Mouse (Mus musculus) midbrain, postnatal 0 days (tissue): ENCODE measurements at regions not wholly inside any gene's neighbourhood (a gene's known extent, or its start where the extent isn't known, plus 50 kb on each side); places are given as distances from the start of the nearest gene placed in this dataset. TPM values are rescaled to one million over a fixed set of nuclear protein-coding genes. Genes with fewer than 3 reads are reported as not detected.

ENCODE experiments used
- ATAC-seq: fragments of 200-750 bp; cut with Nextera tagmentation; 2 replicates; pipeline ENCODE4 v1.8.0; 2017; ENCODE audit warnings: moderate number of reproducible peaks, mild to moderate bottlenecking, moderate TSS enrichment, moderate library complexity; ENCODE audit not compliant: low FRiP score
- DNase-seq: peaks from one replicate; pipeline ENCODE4 v3.0.0-alpha.2; 2015; ENCODE audit warnings: low spot score
- H3K27ac ChIP-seq: fragments of 300-500 bp; sonication (generic); 2 replicates; pipeline ENCODE4 v1.5.1; 2014; ENCODE audit warnings: low read depth, mild to moderate bottlenecking, low read length, mixed read lengths
- H3K27me3 ChIP-seq: fragments of 300-500 bp; sonication (generic); 2 replicates; pipeline ENCODE4 v1.6.1; 2014; ENCODE audit warnings: low read length, control low read depth, mixed read lengths; ENCODE audit not compliant: insufficient read depth
- H3K36me3 ChIP-seq: fragments of 300-500 bp; sonication (generic); 2 replicates; pipeline ENCODE4 v1.6.1; 2014; ENCODE audit warnings: low read length, control low read depth, mixed read lengths; ENCODE audit not compliant: insufficient read depth
- H3K4me1 ChIP-seq: fragments of 300-500 bp; sonication (generic); 2 replicates; pipeline ENCODE4 v1.6.1; 2014; ENCODE audit warnings: mild to moderate bottlenecking, control low read depth, antibody characterized with exemption, low read length, mixed read lengths; ENCODE audit not compliant: insufficient read depth
- H3K4me2 ChIP-seq: fragments of 300-500 bp; sonication (generic); 2 replicates; pipeline ENCODE4 v1.6.1; 2014; ENCODE audit warnings: low read depth, mild to moderate bottlenecking, low read length, mixed read lengths; ENCODE audit not compliant: poor library complexity, severe bottlenecking
- H3K4me3 ChIP-seq: fragments of 300-500 bp; sonication (generic); 2 replicates; pipeline ENCODE4 v1.5.1; 2014; ENCODE audit warnings: low read depth, mild to moderate bottlenecking, low read length, moderate library complexity
- H3K9ac ChIP-seq: fragments of 300-500 bp; sonication (generic); replicated peaks from 2 replicates; pipeline ENCODE4 v1.6.1; 2014; ENCODE audit warnings: mild to moderate bottlenecking, low read length, moderate library complexity, mixed read lengths; ENCODE audit not compliant: poor library complexity, severe bottlenecking
- H3K9me3 ChIP-seq: fragments of 300-500 bp; sonication (generic); 2 replicates; pipeline ENCODE4 v1.6.1; 2016; ENCODE audit warnings: low read length, control low read depth
- CTCF ChIP-seq: IDR thresholded peaks from 2 replicates; pipeline ENCODE4 v1.5.1; 2016; ENCODE audit warnings: antibody characterized with exemption, mild to moderate bottlenecking
- WGBS: fragments of 180-500 bp; shearing (Covaris S2); extraction: QIAGEN DNeasy Blood & Tissue Kit; methylation state at CpG from one replicate; pipeline ENCODE4 v1.1.7; 2014; 5-methylcytosine and 5-hydroxymethylcytosine counted together
- microRNA-seq: library from miRNA; unstranded; fragments of <30 nt; microRNA quantifications from one replicate; pipeline ENCODE4, GENCODE M21; 2016; ENCODE audit warnings: borderline number of aligned reads

DNA sequence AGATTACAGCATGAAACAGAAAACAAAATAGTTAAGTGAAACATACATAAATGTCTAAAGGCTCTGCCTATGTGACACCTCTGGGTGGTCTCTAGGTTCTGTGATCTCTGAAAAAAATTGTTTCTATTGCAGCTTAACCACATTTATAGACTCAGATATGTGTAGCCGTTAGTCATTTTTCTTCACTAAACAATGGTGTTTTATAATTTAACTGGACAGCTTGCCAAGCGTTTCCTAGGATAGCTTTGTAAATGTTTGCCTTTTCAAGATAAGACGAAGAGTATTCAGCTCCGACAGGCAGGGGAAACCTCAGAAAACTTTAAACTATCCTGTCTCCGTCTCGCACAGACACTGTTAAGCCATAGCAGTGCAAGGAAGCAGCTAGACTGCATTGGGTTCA, 98.3 kb downstream of the Klhl6 start:
- WGBS: 58% methylated on average over 6 of the region's 6 CpGs
- Histone ChIP-seq H3K27me3 (no peaks in the 10 kb centered on the region), H3K9ac (no peak overlapping the region), H3K4me3 (no peak overlapping the region), H3K27ac (no peak overlapping the region), H3K4me1 (no peaks in the 10 kb centered on the region), H3K36me3 (no peaks in the 10 kb centered on the region), H3K4me2 (no peak overlapping the region), H3K9me3 (no peaks in the 10 kb centered on the region)
- DNase-seq (no peak), ATAC-seq (no peak)
- TF ChIP-seq CTCF: no peak

DNA sequence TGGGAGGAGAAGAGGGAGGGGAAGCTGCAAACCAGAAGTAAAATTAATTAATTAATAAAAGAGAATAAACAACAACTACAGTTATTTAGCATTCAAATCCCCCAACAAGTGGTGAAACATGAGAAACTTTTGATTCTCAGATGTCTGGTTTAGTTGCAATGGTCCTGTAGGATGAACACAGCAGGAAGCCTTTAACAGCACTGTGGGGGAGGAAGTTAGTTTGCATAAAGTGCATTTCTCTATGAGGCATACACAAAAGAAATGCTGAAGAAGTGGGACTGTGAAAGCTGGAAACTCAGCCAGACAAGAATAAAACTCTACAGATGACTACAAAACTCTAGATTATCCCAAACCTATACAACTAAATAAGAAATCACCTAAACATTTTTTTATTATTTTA, 96.2 kb downstream of the Klhl6 start:
- no peaks in the 10 kb centered on the region for H3K9me3 ChIP-seq
- no peak overlapping the region for H3K9ac ChIP-seq
- no peak overlapping the region for H3K27ac ChIP-seq
- H3K4me3 ChIP-seq: no peak overlapping the region
- ATAC-seq (no peak), DNase-seq (no peak)
- no peaks in the 10 kb centered on the region for H3K4me1 ChIP-seq
- no peak overlapping the region for H3K4me2 ChIP-seq
- TF ChIP-seq CTCF: no peak
- H3K36me3 ChIP-seq: no peaks in the 10 kb centered on the region
- no peaks in the 10 kb centered on the region for H3K27me3 ChIP-seq

DNA sequence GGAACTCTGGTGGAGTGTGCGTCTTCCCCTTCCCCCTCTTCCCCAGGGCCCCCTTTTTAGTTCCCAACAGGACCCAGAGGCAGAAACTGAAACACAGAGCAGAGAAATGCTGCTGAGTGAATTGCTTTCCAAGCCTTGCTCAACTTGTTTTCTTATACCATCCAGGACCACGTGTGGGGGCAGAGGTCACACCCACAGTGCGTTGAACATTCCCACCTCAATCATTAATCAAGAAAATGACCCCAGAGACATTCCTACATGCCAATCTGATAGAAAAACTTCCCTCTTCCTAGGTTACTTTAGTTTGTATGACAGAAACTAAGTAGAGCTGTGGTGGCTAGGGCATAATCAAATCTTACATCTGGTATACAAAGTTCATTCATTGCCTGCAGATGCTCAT, 93.3 kb downstream of the Klhl6 start:
- WGBS: 72% methylated on average over 3 of the region's 3 CpGs
- ATAC-seq (no peak), DNase-seq (no peak)
- Histone ChIP-seq H3K4me3 (no peak overlapping the region), H3K4me2 (no peak overlapping the region), H3K4me1 (no peaks in the 10 kb centered on the region), H3K27me3 (no peaks in the 10 kb centered on the region), H3K9me3 (no peaks in the 10 kb centered on the region), H3K9ac (no peak overlapping the region), H3K36me3 (no peaks in the 10 kb centered on the region), H3K27ac (no peak overlapping the region)
- TF ChIP-seq CTCF: no peak

DNA sequence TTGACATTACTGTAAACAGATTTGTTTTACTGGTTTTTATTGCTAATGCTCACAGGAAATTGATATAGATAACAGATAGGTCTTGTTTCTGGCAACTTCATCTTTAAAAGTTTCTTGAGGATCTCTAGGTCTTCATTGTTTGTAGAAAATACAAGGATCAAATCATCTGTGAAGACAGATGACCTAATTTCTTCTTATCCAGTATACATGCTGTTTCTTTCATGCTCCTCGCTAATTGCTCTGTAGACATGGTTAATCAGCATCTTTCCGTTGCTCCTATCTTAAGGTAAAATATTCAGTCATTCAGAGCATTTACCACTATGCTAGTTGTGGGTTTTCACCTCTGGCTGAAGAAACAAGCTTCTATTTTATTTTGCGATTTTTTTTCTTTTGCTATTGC, 91.4 kb downstream of the Klhl6 start:
- Histone ChIP-seq H3K27ac (no peak overlapping the region), H3K4me2 (no peak overlapping the region), H3K9me3 (no peaks in the 10 kb centered on the region), H3K27me3 (no peaks in the 10 kb centered on the region), H3K4me3 (no peak overlapping the region), H3K4me1 (no peaks in the 10 kb centered on the region), H3K9ac (no peak overlapping the region), H3K36me3 (no peaks in the 10 kb centered on the region)
- ATAC-seq: no peak
- no peak for DNase-seq
- no peak for TF ChIP-seq CTCF
- 85% methylated on average over 3 of the region's 3 CpGs for WGBS

DNA sequence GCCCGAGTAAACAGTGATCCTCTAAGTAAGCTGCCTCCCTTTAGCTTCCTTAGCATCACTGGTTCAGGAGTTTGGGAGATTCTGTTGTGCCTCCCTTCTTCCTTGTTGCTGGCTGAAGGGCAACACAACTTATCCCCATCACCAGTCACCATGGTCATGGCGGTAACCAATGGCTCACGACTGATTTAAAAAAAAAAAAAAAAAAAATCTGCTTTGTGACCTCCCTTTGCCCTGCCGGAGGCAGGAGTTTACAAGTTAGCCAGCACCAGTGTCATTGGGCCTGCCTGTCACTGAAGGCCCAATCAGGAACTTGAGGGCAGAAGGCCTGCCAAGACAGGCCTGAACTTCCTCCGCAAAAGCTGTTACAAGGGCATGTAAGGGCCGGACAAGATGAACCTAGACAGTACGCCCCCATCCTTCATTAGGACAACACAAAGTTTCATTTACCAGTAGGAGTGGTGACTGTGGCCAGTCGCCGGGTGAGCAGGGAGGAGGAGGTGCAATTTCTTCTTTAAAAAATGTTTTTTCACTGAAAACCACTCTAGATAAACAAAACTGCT, 88.3 kb downstream of the Klhl6 start:
- H3K4me2 ChIP-seq: no peak overlapping the region
- no peak for ATAC-seq
- H3K4me3 ChIP-seq: no peak overlapping the region
- H3K36me3 ChIP-seq: no peaks in the 10 kb centered on the region
- DNase-seq: no peak
- H3K9me3 ChIP-seq: no peaks in the 10 kb centered on the region
- no peak overlapping the region for H3K27ac ChIP-seq
- no peak for TF ChIP-seq CTCF
- no peaks in the 10 kb centered on the region for H3K27me3 ChIP-seq
- no peaks in the 10 kb centered on the region for H3K4me1 ChIP-seq
- no peak overlapping the region for H3K9ac ChIP-seq
- WGBS: 93% methylated on average over 9 of the region's 9 CpGs

Small RNAs in the stretch of these regions (microRNA-seq; reads per million reads assigned to microRNA genes)
- gene Gm27883: not detected
